Mouse (Mus musculus): ENCODE measurements around the gene Psma5.

Psma5 gene

GRCm38 (mm10) chr3:108282401-108283240 is 25.9 kb downstream of the Psma5 start:
- in situ Hi-C loops (cut with MboI), result no loop called here

- in situ Hi-C loops (cut with MboI), result no loop called here
These were observed 26.5 kb downstream of the Psma5 start for GRCm38 (mm10) chr3:108283241-108283561.

- in situ Hi-C loops (cut with MboI), result no loop called here
These were observed 27.3 kb downstream of the Psma5 start, which contains the start of gene Sort1 for GRCm38 (mm10) chr3:108283781-108284601. Gene Sort1, plus strand, starts transcription at chr3:108284082.

GRCm38 (mm10) chr3:108285078-108285711 is 28.5 kb downstream of the Psma5 start:
- in situ Hi-C loops (cut with MboI), result no loop called here

- in situ Hi-C loops (cut with MboI), result no loop called here
These were observed 30.1 kb downstream of the Psma5 start for GRCm38 (mm10) chr3:108286671-108287439.

- in situ Hi-C loops (cut with MboI), result no loop called here
These were observed 31.4 kb downstream of the Psma5 start for GRCm38 (mm10) chr3:108287811-108288805.

- in situ Hi-C loops (cut with MboI), result no loop called here
These were observed 32.8 kb downstream of the Psma5 start for GRCm38 (mm10) chr3:108289311-108290130.

GRCm38 (mm10) chr3:108291036-108291799 is 34.5 kb downstream of the Psma5 start:
- in situ Hi-C loops (cut with MboI), result no loop called here

GRCm38 (mm10) chr3:108294398-108294797 is 37.7 kb downstream of the Psma5 start:
- in situ Hi-C loops (cut with MboI), result no loop called here

GRCm38 (mm10) chr3:108295379-108296219 is 38.9 kb downstream of the Psma5 start:
- in situ Hi-C loops (cut with MboI), result no loop called here

GRCm38 (mm10) chr3:108296220-108297049 is 39.7 kb downstream of the Psma5 start:
- in situ Hi-C loops (cut with MboI), result no loop called here

- in situ Hi-C loops (cut with MboI), result no loop called here
These were observed 40.3 kb downstream of the Psma5 start for GRCm38 (mm10) chr3:108297050-108297419.

- in situ Hi-C loops (cut with MboI), result no loop called here
These were observed 41.2 kb downstream of the Psma5 start for GRCm38 (mm10) chr3:108297603-108298553.

GRCm38 (mm10) chr3:108300455-108301030 is 43.8 kb downstream of the Psma5 start:
- in situ Hi-C loops (cut with MboI), result no loop called here

- in situ Hi-C loops (cut with MboI), result no loop called here
These were observed 47.0 kb downstream of the Psma5 start for GRCm38 (mm10) chr3:108303683-108304082.
